Mouse (Mus musculus) embryonic facial prominence, embryonic 14.5 days (tissue): ENCODE results near the gene Epb42. TPM values are rescaled to one million over a fixed set of nuclear protein-coding genes. Genes with fewer than 3 reads are reported as not detected.
"Not testable (repeated sequence)": the region's sequence is repeated elsewhere in the genome, so short reads cannot be mapped to it uniquely, and the experiment has no call there.

Experiments used
- ATAC-seq: fragments of 200-750 bp; cut with Nextera tagmentation; 2 replicates; pipeline ENCODE4 v1.8.0; 2017; ENCODE audit warnings: low read depth, moderate number of reproducible peaks, moderate TSS enrichment
- DNase-seq: peaks from one replicate; pipeline ENCODE4 v3.0.0-alpha.2; 2015; ENCODE audit warnings: low spot score
- H3K27ac ChIP-seq: fragments of 300-500 bp; sonication (generic); replicated peaks from 2 replicates; pipeline ENCODE4 v1.5.1; 2014; ENCODE audit warnings: low read depth, mild to moderate bottlenecking, low read length, moderate library complexity
- H3K27me3 ChIP-seq: fragments of 300-500 bp; sonication (generic); replicated peaks from 2 replicates; pipeline ENCODE4 v1.6.1; 2014; ENCODE audit warnings: low read length; ENCODE audit not compliant: control insufficient read depth, insufficient read depth
- H3K36me3 ChIP-seq: fragments of 300-500 bp; sonication (generic); 2 replicates; pipeline ENCODE4 v1.6.1; 2014; ENCODE audit warnings: low read length, mixed read lengths; ENCODE audit not compliant: control insufficient read depth, insufficient read depth
- H3K4me1 ChIP-seq: fragments of 300-500 bp; sonication (generic); 2 replicates; pipeline ENCODE4 v1.6.1; 2014; ENCODE audit warnings: antibody characterized with exemption, low read length; ENCODE audit not compliant: control insufficient read depth, insufficient read depth
- H3K4me2 ChIP-seq: fragments of 300-500 bp; sonication (generic); 2 replicates; pipeline ENCODE4 v1.6.1; 2014; ENCODE audit warnings: low read depth, mild to moderate bottlenecking, low read length, moderate library complexity, mixed read lengths
- H3K4me3 ChIP-seq: fragments of 300-500 bp; sonication (generic); 2 replicates; pipeline ENCODE4 v1.5.1; 2014; ENCODE audit warnings: low read depth, mild to moderate bottlenecking, low read length
- H3K9ac ChIP-seq: fragments of 300-500 bp; sonication (generic); 2 replicates; pipeline ENCODE4 v1.6.1; 2014; ENCODE audit warnings: low read depth, mild to moderate bottlenecking, low read length, moderate library complexity, mixed read lengths
- H3K9me3 ChIP-seq: fragments of 300-500 bp; sonication (generic); 2 replicates; pipeline ENCODE4 v1.6.1; 2016; ENCODE audit warnings: low read length; ENCODE audit not compliant: control insufficient read depth
- WGBS: fragments of 180-500 bp; shearing (Covaris S2); extraction: QIAGEN DNeasy Blood & Tissue Kit; methylation state at CpG from one replicate; pipeline ENCODE4 v1.1.7; 2014; 5-methylcytosine and 5-hydroxymethylcytosine counted together
- polyA plus RNA-seq: library from polyadenylated mRNA; unstranded; fragments of >200 nt; fragmentation: Nextera tagmentation; extraction: Ambion mirVana; gene quantifications from 2 replicates; pipeline ENCODE4 v1.2.1, GENCODE M21; 2014

The Epb42 gene
- polyA plus RNA-seq, 1 experiment from 2014 or later = 0.71 TPM

- DNase-seq = no peak
- no peak overlapping the region for H3K4me2 ChIP-seq
- H3K4me3 ChIP-seq = no peak overlapping the region
- H3K9me3 ChIP-seq = no peaks in the 10 kb centered on the region
- H3K9ac ChIP-seq = no peak overlapping the region
- no peaks in the 10 kb centered on the region for H3K36me3 ChIP-seq
- H3K27ac ChIP-seq = no peak overlapping the region
- ATAC-seq = no peak
- H3K4me1 ChIP-seq = no peaks in the 10 kb centered on the region
- no peaks in the 10 kb centered on the region for H3K27me3 ChIP-seq
- WGBS = 67% methylated on average over 6 of the region's 6 CpGs
These were observed 21.1 kb upstream of the Epb42 start for GRCm38 (mm10) chr2:121057997-121058396.

- Histone ChIP-seq H3K36me3 (no peaks in the 10 kb centered on the region), H3K27ac (no peak overlapping the region), H3K4me1 (no peaks in the 10 kb centered on the region), H3K9me3 (no peaks in the 10 kb centered on the region), H3K27me3 (no peaks in the 10 kb centered on the region), H3K4me3 (no peak overlapping the region), H3K4me2 (no peak overlapping the region), H3K9ac (no peak overlapping the region)
- DNase-seq = no peak
- no peak for ATAC-seq
- WGBS = 81% methylated on average over 6 of the region's 6 CpGs
These were observed 19.0 kb upstream of the Epb42 start for GRCm38 (mm10) chr2:121055915-121056314.

- 77% methylated on average over 2 of the region's 2 CpGs for WGBS
- Histone ChIP-seq H3K27ac (no peak overlapping the region), H3K4me3 (no peak overlapping the region), H3K4me1 (no peaks in the 10 kb centered on the region), H3K9me3 (no peaks in the 10 kb centered on the region), H3K9ac (no peak overlapping the region), H3K27me3 (no peaks in the 10 kb centered on the region), H3K36me3 (no peaks in the 10 kb centered on the region), H3K4me2 (no peak overlapping the region)
- no peak for DNase-seq
- ATAC-seq = no peak
These were observed 17.2 kb upstream of the Epb42 start for GRCm38 (mm10) chr2:121054060-121054459.

GRCm38 (mm10) chr2:121052176-121052575 lies 15.3 kb upstream of the Epb42 start:
- Histone ChIP-seq H3K36me3 (no peaks in the 10 kb centered on the region), H3K4me1 (no peaks in the 10 kb centered on the region), H3K27me3 (no peaks in the 10 kb centered on the region), H3K4me2 (no peak overlapping the region), H3K9me3 (no peaks in the 10 kb centered on the region), H3K4me3 (no peak overlapping the region), H3K9ac (no peak overlapping the region), H3K27ac (no peak overlapping the region)
- WGBS = 89% methylated on average over 5 of the region's 5 CpGs
- ATAC-seq (no peak), DNase-seq (no peak)

GRCm38 (mm10) chr2:121045653-121046052 lies 8.8 kb upstream of the Epb42 start:
- Histone ChIP-seq H3K9ac (no peak overlapping the region), H3K36me3 (no peaks in the 10 kb centered on the region), H3K9me3 (no peaks in the 10 kb centered on the region), H3K27me3 (no peaks in the 10 kb centered on the region), H3K4me2 (no peak overlapping the region), H3K4me3 (no peak overlapping the region), H3K27ac (no peak overlapping the region), H3K4me1 (no peaks in the 10 kb centered on the region)
- ATAC-seq (no peak), DNase-seq (no peak)
- 79% methylated on average over 4 of the region's 4 CpGs for WGBS

- no peaks in the 10 kb centered on the region for H3K4me1 ChIP-seq
- peak; percentile 54 for DNase-seq
These were observed 4.2 kb upstream of the Epb42 start for GRCm38 (mm10) chr2:121041098-121041497.

GRCm38 (mm10) chr2:121039382-121039781 lies 2.5 kb upstream of the Epb42 start:
- Histone ChIP-seq H3K4me2 (no peak overlapping the region), H3K4me3 (no peak overlapping the region), H3K27ac (no peak overlapping the region), H3K9ac (no peak overlapping the region), H3K9me3 (no peaks in the 10 kb centered on the region), H3K4me1 (no peaks in the 10 kb centered on the region), H3K27me3 (no peaks in the 10 kb centered on the region), H3K36me3 (no peaks in the 10 kb centered on the region)
- WGBS = 87% methylated on average over 1 of the region's 1 CpGs
- ATAC-seq (no peak), DNase-seq (no peak)

More at GRCm38 (mm10) chr2:121041098-121041497, 4.2 kb upstream of the Epb42 start:
- no peak overlapping the region for H3K27ac ChIP-seq
- no peak for ATAC-seq
- H3K27me3 ChIP-seq = no peaks in the 10 kb centered on the region
- H3K36me3 ChIP-seq = no peaks in the 10 kb centered on the region
- no peak overlapping the region for H3K9ac ChIP-seq
- 51% methylated on average over 5 of the region's 5 CpGs for WGBS
- H3K9me3 ChIP-seq = no peaks in the 10 kb centered on the region
- H3K4me2 ChIP-seq = no peak overlapping the region
- no peak overlapping the region for H3K4me3 ChIP-seq

- not testable (repeated sequence) for H3K36me3 ChIP-seq, H3K4me2 ChIP-seq, ATAC-seq, H3K4me3 ChIP-seq, H3K27me3 ChIP-seq, H3K27ac ChIP-seq, H3K9ac ChIP-seq, DNase-seq, H3K9me3 ChIP-seq, H3K4me1 ChIP-seq
- WGBS = 94% methylated on average over 1 of the region's 1 CpGs
These were observed 2.0 kb upstream of the Epb42 start for GRCm38 (mm10) chr2:121038851-121039250.

GRCm38 (mm10) chr2:121022918-121023317 lies 14.0 kb downstream of the Epb42 start:
- no peaks in the 10 kb centered on the region for H3K9me3 ChIP-seq
- H3K4me1 ChIP-seq = no peaks in the 10 kb centered on the region
- peaks cover 1% of the 10 kb centered on the region for H3K36me3 ChIP-seq
- no peak overlapping the region for H3K9ac ChIP-seq
- no peak overlapping the region for H3K4me3 ChIP-seq
- no peak for DNase-seq
- H3K27ac ChIP-seq = no peak overlapping the region
- 53% methylated on average over 5 of the region's 5 CpGs for WGBS
- no peak for ATAC-seq
- no peaks in the 10 kb centered on the region for H3K27me3 ChIP-seq
- H3K4me2 ChIP-seq = no peak overlapping the region
